Comparison of ENCODE assay signal across 8 mouse cellular contexts in the genomic region with DNA sequence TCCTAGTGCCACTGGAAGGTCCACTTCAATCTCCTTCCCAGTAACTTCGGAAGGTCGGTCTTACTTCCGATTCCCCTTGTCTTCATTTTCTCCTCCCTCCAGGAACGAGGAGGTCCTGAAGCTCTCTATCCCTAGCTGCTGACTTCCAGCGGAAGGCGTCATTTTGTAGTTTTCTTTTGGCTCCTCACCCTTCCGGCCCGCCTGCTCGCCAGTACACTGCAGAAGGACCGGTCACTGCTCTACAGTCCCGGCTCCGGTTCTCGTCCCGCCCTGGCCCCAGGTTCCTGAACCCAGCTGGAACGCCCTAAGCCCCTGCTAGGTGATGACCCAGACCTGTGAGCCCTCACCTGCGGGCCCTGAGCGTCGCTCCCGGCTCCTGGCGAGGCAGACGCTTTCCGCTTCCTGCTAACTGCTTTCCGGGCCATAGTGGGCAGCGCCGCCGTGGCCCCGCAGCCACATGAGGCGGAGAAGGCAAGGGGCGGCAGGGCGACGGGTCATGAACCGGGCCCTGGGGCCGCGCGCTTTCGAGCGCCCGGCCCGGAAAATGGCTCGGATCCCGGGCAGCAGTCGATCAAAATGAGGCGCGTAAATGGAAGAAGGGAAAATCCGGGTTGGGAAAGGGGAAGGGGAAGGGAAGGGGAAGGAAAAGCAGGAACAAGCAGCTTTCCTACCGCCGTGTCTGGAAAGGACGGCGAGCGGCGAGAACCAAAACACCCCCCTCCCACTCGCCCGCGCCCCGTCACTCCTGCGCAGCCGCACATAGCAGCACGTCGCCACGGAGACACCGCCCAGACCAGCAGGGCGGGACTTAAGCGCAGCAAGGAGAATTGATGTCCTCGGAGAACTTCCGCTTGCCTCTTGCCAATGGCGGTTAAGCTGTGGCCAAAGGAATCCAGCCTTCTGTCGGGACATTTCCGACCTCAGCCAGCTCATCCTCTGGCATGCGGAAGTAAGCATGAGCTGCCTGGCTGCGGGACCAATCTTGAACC. TPM values are rescaled to one million over a fixed set of nuclear protein-coding genes. Genes with fewer than 3 reads are reported as not detected.
A peak's percentile ranks its signal among the peaks of the same experiment; 100 is the strongest.
DNase-seq lines count a peak whose midpoint lies in the region; ATAC-seq and TF ChIP-seq lines count a peak whose summit lies in the region.

A gene (minus strand): TSS at position 749 of the 989 bp plus-strand sequence.

- peaks cover 12% of the 10 kb centered on the region; the same call in 1 of the 2 replicates for H3K4me1 ChIP-seq in embryonic facial prominence, embryonic 14.5 days (ENCODE audit: control insufficient read depth, insufficient read depth, low read length)
- peaks cover 4% of the 10 kb centered on the region for H3K4me1 ChIP-seq in heart, adult 2 months (ENCODE audit: control insufficient read depth, insufficient read depth, low read length)
- H3K4me1 ChIP-seq in limb, embryonic 13.5 days: peaks cover 22% of the 10 kb centered on the region
- peaks cover 24% of the 10 kb centered on the region for H3K4me1 ChIP-seq in midbrain, embryonic 16.5 days (ENCODE audit: control insufficient read depth, insufficient read depth, low read length)

- H3K36me3 ChIP-seq in embryonic facial prominence, embryonic 14.5 days (ENCODE audit: control insufficient read depth, insufficient read depth, low read length): peaks cover 32% of the 10 kb centered on the region
- peaks cover 14% of the 10 kb centered on the region for H3K36me3 ChIP-seq in heart, adult 2 months (ENCODE audit: control insufficient read depth, insufficient read depth, low read length)
- peaks cover 32% of the 10 kb centered on the region for H3K36me3 ChIP-seq in limb, embryonic 13.5 days
- H3K36me3 ChIP-seq in midbrain, embryonic 16.5 days (ENCODE audit: control insufficient read depth, insufficient read depth, low read length): peaks cover 4% of the 10 kb centered on the region

- H3K9ac ChIP-seq in embryonic facial prominence, embryonic 14.5 days (ENCODE audit: low read depth, low read length): peak within 1 kb of the TSS; percentile 98
- H3K9ac ChIP-seq in heart, adult 2 months (ENCODE audit: low read depth, low read length): peak within 1 kb of the TSS; percentile 96
- peak within 1 kb of the TSS; percentile 92 for H3K9ac ChIP-seq in limb, embryonic 13.5 days
- H3K9ac ChIP-seq in midbrain, embryonic 16.5 days (ENCODE audit: low read depth, low read length): peak within 1 kb of the TSS; percentile 83

- peak within 1 kb of the TSS; percentile 100 for H3K4me3 ChIP-seq in embryonic facial prominence, embryonic 14.5 days (ENCODE audit: low read depth, low read length)
- peak within 1 kb of the TSS; percentile 81 for H3K4me3 ChIP-seq in heart, adult 2 months
- peak within 1 kb of the TSS; percentile 97 for H3K4me3 ChIP-seq in limb, embryonic 13.5 days
- H3K4me3 ChIP-seq in midbrain, embryonic 16.5 days (ENCODE audit: low read depth, low read length): peak within 1 kb of the TSS; percentile 73

- ATAC-seq in embryonic facial prominence, embryonic 14.5 days (ENCODE audit: low read depth): peak; percentile 98
- ATAC-seq in limb, embryonic 13.5 days (ENCODE audit: low FRiP score, low read depth): peak; percentile 94
- peak; percentile 98 for ATAC-seq in midbrain, embryonic 16.5 days

- peak within 1 kb of the TSS; percentile 98 for H3K27ac ChIP-seq in embryonic facial prominence, embryonic 14.5 days (replicated peaks; ENCODE audit: low read depth, low read length)
- H3K27ac ChIP-seq in heart, adult 2 months: peak within 1 kb of the TSS; percentile 100
- H3K27ac ChIP-seq in limb, embryonic 13.5 days: peak within 1 kb of the TSS; percentile 95
- H3K27ac ChIP-seq in midbrain, embryonic 16.5 days (ENCODE audit: low read length): peak within 1 kb of the TSS; percentile 95

- intact Hi-C loops in heart, adult 2 months (cut with DNase I): loop anchor here (1.0 to 2.0 kb wide), 3 partner anchors 35 to 74 kb away; a partner anchor contains a TSS

- peak within 1 kb of the TSS; percentile 91 for H3K4me2 ChIP-seq in embryonic facial prominence, embryonic 14.5 days (ENCODE audit: low read depth, low read length)
- peak within 1 kb of the TSS; percentile 91 for H3K4me2 ChIP-seq in limb, embryonic 13.5 days (replicated peaks)
- H3K4me2 ChIP-seq in midbrain, embryonic 16.5 days (ENCODE audit: low read length): peak within 1 kb of the TSS; percentile 65

- TF ChIP-seq POLR2A in heart, adult 2 months (IDR thresholded peaks at IDR 0.05; ENCODE audit: insufficient read depth, low read depth, low read length): peak; percentile 93

- no peaks in the 10 kb centered on the region for H3K9me3 ChIP-seq in embryonic facial prominence, embryonic 14.5 days (ENCODE audit: control insufficient read depth, low read length)
- no peaks in the 10 kb centered on the region for H3K9me3 ChIP-seq in limb, embryonic 13.5 days
- H3K9me3 ChIP-seq in midbrain, embryonic 16.5 days (replicated peaks; ENCODE audit: control insufficient read depth, low read length, poor library complexity, severe bottlenecking): no peaks in the 10 kb centered on the region

- peaks cover 1% of the 10 kb centered on the region; the same call in 1 of the 2 replicates for H3K79me2 ChIP-seq in heart, adult 2 months (replicated peaks; ENCODE audit: control insufficient read depth, insufficient read depth, low read length)

- under 1% methylated on average over 58 of the region's 70 CpGs for WGBS in embryonic facial prominence, embryonic 14.5 days
- under 1% methylated on average over 70 of the region's 70 CpGs for WGBS in heart, adult 2 months
- WGBS in limb, embryonic 13.5 days: under 1% methylated on average over 70 of the region's 70 CpGs
- under 1% methylated on average over 70 of the region's 70 CpGs for WGBS in midbrain, embryonic 16.5 days

- peak; percentile 99 for DNase-seq in 3T3-L1 (ENCODE audit: low read depth, low spot score)
- peak; percentile 87 to 90 for DNase-seq in adrenal gland, postnatal 4 days (ENCODE audit: low spot score in 2 of 2)
- DNase-seq in embryonic facial prominence, embryonic 14.5 days (ENCODE audit: low spot score): peak; percentile 99
- DNase-seq in heart, adult 2 months: peak; percentile 94 to 97
- DNase-seq in kidney, adult 8-10 months: peak; percentile 96
- peak; percentile 87 to 96 for DNase-seq in spleen, postnatal 10 days (ENCODE audit: low spot score in 2 of 2)

- TF ChIP-seq EP300 in heart, adult 2 months (IDR thresholded peaks at IDR 0.05; ENCODE audit: insufficient read depth, low read depth, low read length): peak; percentile 87

- H3K27me3 ChIP-seq in embryonic facial prominence, embryonic 14.5 days (replicated peaks; ENCODE audit: control insufficient read depth, insufficient read depth, low read length): no peaks in the 10 kb centered on the region
- H3K27me3 ChIP-seq in heart, adult 2 months (ENCODE audit: control insufficient read depth, insufficient read depth, low read length): no peaks in the 10 kb centered on the region
- no peaks in the 10 kb centered on the region for H3K27me3 ChIP-seq in limb, embryonic 13.5 days
- no peaks in the 10 kb centered on the region for H3K27me3 ChIP-seq in midbrain, embryonic 16.5 days (ENCODE audit: control insufficient read depth, insufficient read depth, low read depth, low read length)

- TF ChIP-seq CTCF in heart, adult 2 months (IDR thresholded peaks at IDR 0.05): no peak

RNA-seq across cellular contexts. Expression of the gene that starts here (rescaled TPM):
- total RNA-seq in adrenal gland, postnatal 4 days (2021): 10 to 100 TPM; 64.3 to 64.9 TPM
- polyA plus RNA-seq in embryonic facial prominence, embryonic 14.5 days (2014; fragmentation: Nextera tagmentation; extraction: Ambion mirVana): 50.8 and 51.7 TPM in 2 replicates
- total RNA-seq in heart, adult 2 months (2021): 10 to 100 TPM; 31.5 to 57.9 TPM
- polyA plus RNA-seq in heart, adult 2 months (2012; rRNA removed): 26.5 and 32.4 TPM in 2 replicates
- polyA plus RNA-seq in limb, embryonic 13.5 days (2015; fragmentation: Nextera tagmentation; extraction: Ambion mirVana): 52.9 and 54.4 TPM in 2 replicates
- polyA plus RNA-seq in midbrain, embryonic 16.5 days (2015; fragmentation: Nextera tagmentation; extraction: Ambion mirVana): 76.6 and 83.6 TPM in 2 replicates

Comparison
In these comparisons a context has a peak if more than half of its experiments do, and no peak if none do; other contexts are left out.
1. Peak in every context shown above with its lines: DNase-seq, ATAC-seq, H3K4me3 ChIP-seq and H3K27ac ChIP-seq.